Mouse (Mus musculus) granulocyte monocyte progenitor cell, adult 5-6 weeks (primary cell): ENCODE measurements at regions not wholly inside any gene's neighbourhood (a gene's known extent, or its start where the extent isn't known, plus 50 kb on each side); places are given as distances from the start of the nearest gene placed in this dataset.
A peak's percentile ranks its signal among the peaks of the same experiment; 100 is the strongest.

Experiments used
- ATAC-seq: replicated peaks from 2 replicates; pipeline ENCODE4 v1.8.0; 2016; ENCODE audit warnings: mild to moderate bottlenecking, moderate TSS enrichment, inconsistent platforms; ENCODE audit not compliant: poor library complexity, severe bottlenecking

GRCm38 (mm10) chr7:114345860-114346259 is 69.2 kb upstream of the Pde3b start:
- ATAC-seq = no peak

DNA sequence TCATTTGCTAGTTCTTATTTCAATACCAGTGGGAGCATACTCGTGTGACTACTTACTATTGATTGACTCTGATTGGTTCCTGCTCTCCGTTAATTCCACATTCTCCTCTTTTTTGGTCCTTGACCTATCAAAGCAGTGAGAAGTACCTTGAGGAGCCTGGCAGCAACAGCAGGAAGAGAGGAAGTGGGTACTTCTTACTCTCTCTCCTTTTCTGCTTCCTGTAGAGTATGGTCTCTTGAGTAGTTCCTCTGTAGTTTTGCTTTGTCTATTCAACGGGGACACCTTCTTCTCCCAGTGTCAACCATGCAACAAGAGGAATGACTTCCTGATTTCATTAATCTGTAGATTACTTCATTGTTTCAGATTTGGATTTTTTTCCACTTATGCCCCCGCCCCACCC is 68.1 kb upstream of the Pde3b start:
- ATAC-seq = peak; percentile 95

DNA sequence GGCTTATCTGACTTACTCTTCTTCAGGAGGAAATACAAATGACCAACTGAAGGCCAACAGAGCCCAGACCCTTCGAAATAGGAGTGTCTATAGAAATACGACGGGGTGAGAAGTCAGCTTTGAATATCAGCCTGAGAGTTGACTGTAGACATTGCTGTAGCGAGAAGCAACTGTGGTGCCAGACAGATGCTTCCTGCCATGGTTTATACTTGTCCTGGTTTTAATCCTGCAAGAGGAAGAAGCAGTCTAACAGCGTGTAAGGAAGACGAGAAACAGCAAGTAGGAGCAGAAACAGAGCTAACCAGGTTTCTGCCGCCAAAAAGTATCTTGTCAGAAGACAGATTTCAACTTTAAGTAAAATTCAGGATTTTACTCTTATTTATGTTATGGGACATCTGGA is 64.1 kb upstream of the Pde3b start:
- ATAC-seq = no peak; the same call in 1 of the 2 replicates

DNA sequence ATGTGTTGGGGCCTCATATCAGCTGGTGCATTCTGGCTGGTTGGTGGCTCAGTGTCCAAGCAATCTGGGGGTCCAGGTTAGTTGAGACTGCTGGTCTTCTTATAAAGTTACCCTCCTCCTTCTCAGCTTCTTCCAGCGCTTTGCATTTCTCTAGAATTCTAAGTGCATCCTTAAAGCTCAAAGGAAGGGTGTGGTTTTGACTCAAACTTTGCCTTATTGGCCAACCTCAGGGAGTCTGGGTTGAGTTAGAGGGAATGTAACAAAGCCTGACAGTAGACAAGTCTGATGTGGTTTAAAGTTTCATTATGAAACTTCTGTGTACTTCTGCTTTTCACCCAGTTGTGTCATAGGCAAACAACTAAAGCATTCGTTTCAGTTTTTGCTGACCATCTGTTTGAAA is 58.7 kb upstream of the Pde3b start:
- peak; percentile 99 for ATAC-seq

- no peak for ATAC-seq
These were observed 52.9 kb upstream of the Pde3b start for GRCm38 (mm10) chr7:114362166-114362565.

DNA sequence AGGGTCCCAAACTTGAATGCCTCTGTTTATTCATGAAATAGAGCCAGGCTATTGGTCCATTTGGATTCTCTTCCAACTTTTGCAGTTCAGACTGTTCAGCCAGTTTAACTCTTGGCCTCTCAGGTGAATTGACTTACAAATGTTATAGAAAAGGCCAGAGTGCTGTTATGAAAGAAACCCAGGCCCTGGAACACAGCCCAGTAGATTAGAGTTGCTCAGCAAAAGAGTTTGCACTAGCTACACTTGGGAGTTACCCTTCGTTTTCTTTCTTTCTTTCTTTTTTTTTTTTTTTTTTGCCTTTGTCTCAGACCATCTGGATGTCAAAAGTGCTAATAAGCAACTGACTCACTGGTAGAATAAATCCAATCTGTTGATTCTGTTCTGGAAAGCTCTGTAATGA is 51.0 kb upstream of the Pde3b start:
- ATAC-seq = no peak
